Mouse (Mus musculus) myocyte (in vitro differentiated cells): ENCODE measurements around the gene Gas2l3.

ENCODE experiments used
- MAX ChIP-seq: IDR thresholded peaks from one replicate; pipeline ENCODE4 v1.6.1; 2011; ENCODE audit warnings: low read depth, mild to moderate bottlenecking, control low read depth
- POLR2A ChIP-seq: IDR thresholded peaks from one replicate; pipeline ENCODE4 v1.6.1; 2011; ENCODE audit warnings: low read depth, mild to moderate bottlenecking, control low read depth, moderate library complexity; ENCODE audit not compliant: insufficient read length
- POLR2AphosphoS2 ChIP-seq: IDR thresholded peaks from one replicate; pipeline ENCODE4 v1.6.1; 2011; ENCODE audit warnings: low read depth, control low read depth; ENCODE audit not compliant: insufficient read length
- TCF12 ChIP-seq: IDR thresholded peaks from one replicate; pipeline ENCODE4 v1.6.1; 2011; ENCODE audit warnings: mild to moderate bottlenecking, control low read depth; ENCODE audit not compliant: poor library complexity, insufficient read depth, severe bottlenecking
- USF1 ChIP-seq: IDR thresholded peaks from one replicate; pipeline ENCODE4 v1.6.1; 2011; ENCODE audit warnings: low read depth, mild to moderate bottlenecking, control low read depth, moderate library complexity

DNA sequence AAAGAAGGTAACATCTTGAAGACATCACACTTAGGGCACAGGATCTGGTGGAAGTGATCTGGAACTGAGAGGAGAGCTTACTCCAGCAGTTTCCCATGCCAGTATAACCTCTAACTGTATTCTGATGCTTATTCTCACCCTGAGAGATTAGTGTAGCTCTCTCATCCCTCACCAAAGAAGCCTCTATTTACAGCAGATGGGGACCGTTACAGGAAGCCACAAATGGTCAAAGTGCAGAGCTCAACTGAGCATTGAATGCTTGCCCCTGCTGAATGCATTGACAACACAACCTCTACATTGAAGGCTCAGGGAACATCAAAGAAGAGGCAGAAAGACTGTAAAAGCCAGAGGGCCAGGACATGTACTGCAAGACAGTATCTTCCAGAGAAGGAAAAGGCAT, 36.2 kb downstream of the Gas2l3 start:
- TF ChIP-seq MAX, result no peak
- no peak for TF ChIP-seq POLR2A
- TF ChIP-seq USF1, result no peak
- no peak for TF ChIP-seq POLR2AphosphoS2
- no peak for TF ChIP-seq TCF12
